Mouse (Mus musculus) CH12.LX (cell line): ENCODE measurements around the gene Gm44502. TPM values are rescaled to one million over a fixed set of nuclear protein-coding genes. Genes with fewer than 3 reads are reported as not detected.
A peak's percentile ranks its signal among the peaks of the same experiment; 100 is the strongest.

Experiments used
- DNase-seq: peaks from one replicate; pipeline ENCODE4 v3.0.0-alpha.2; 2013; ENCODE audit errors: extremely low read depth
- H3K27ac ChIP-seq: 2 replicates; pipeline ENCODE4 v1.5.1; 2012; ENCODE audit warnings: low read depth, mild to moderate bottlenecking, control low read depth, moderate library complexity; ENCODE audit not compliant: insufficient read depth
- H3K27me3 ChIP-seq: replicated peaks from 2 replicates; pipeline ENCODE3; 2012; ENCODE audit warnings: inconsistent platforms
- H3K36me3 ChIP-seq, 2 experiments: replicated peaks in 1 of 2; 2 replicates each; pipeline versions ENCODE3 to v1.6.1; 2012; ENCODE audit warnings: inconsistent platforms in 1 of 2, low read length in 1 of 2, mild to moderate bottlenecking in 1 of 2, mixed read lengths in 1 of 2, moderate library complexity in 1 of 2; ENCODE audit not compliant: control insufficient read depth in 1 of 2, insufficient read depth in 1 of 2
- H3K4me1 ChIP-seq, 2 experiments: 2 replicates each; pipeline ENCODE4 v1.6.1; 2012; ENCODE audit warnings: inconsistent platforms in 1 of 2, moderate library complexity in 1 of 2; ENCODE audit not compliant: insufficient read depth in 2 of 2, control insufficient read depth in 1 of 2
- H3K4me2 ChIP-seq: 2 replicates; pipeline ENCODE4 v1.6.1; 2012; ENCODE audit warnings: low read depth, mild to moderate bottlenecking, control low read depth; ENCODE audit not compliant: poor library complexity, insufficient read depth, severe bottlenecking
- H3K4me3 ChIP-seq, 3 experiments: fragments of 150-350 bp in 1 of 3; sonication (generic) in 1 of 3; replicated peaks in 1 of 3; 2 replicates each; pipeline versions ENCODE3 to v1.5.1; 2011 to 2012; ENCODE audit warnings: low read depth in 2 of 3, low read length in 2 of 3, mild to moderate bottlenecking in 2 of 3, moderate library complexity in 2 of 3, control low read depth in 1 of 3, improper control_type of control experiment in 1 of 3, inconsistent platforms in 1 of 3, mixed read lengths in 1 of 3; ENCODE audit not compliant: poor library complexity in 1 of 3
- H3K79me2 ChIP-seq: replicated peaks from 2 replicates; pipeline ENCODE4 v1.6.1; 2012; ENCODE audit warnings: mild to moderate bottlenecking, moderate library complexity; ENCODE audit not compliant: control insufficient read depth, poor library complexity, insufficient read depth, severe bottlenecking; ENCODE audit errors: extremely low read depth
- H3K9ac ChIP-seq: 2 replicates; pipeline ENCODE4 v1.6.1; 2012; ENCODE audit warnings: low read depth, mild to moderate bottlenecking, control low read depth, moderate library complexity; ENCODE audit not compliant: insufficient read depth
- H3K9me3 ChIP-seq: replicated peaks from 2 replicates; pipeline ENCODE3; 2012; ENCODE audit warnings: low read length, inconsistent platforms, mixed read lengths
- BHLHE40 ChIP-seq: IDR thresholded peaks from 2 replicates; pipeline ENCODE4 v1.6.1; 2011; ENCODE audit warnings: mild to moderate bottlenecking, low read depth, low read length, improper control_type of control experiment
- CHD1 ChIP-seq: IDR thresholded peaks from 2 replicates; pipeline ENCODE4 v1.6.1; 2012; ENCODE audit warnings: low read depth, low read length, improper control_type of control experiment, inconsistent platforms
- CHD2 ChIP-seq: IDR thresholded peaks from 2 replicates; pipeline ENCODE4 v1.6.1; 2011; ENCODE audit warnings: low read length, improper control_type of control experiment
- CTCF ChIP-seq, 2 experiments: IDR thresholded peaks in 1 of 2; conservative IDR thresholded peaks in 1 of 2; 2 replicates each; pipeline ENCODE4 v1.5.1; 2011 to 2012; ENCODE audit warnings: low read depth in 2 of 2, low read length in 2 of 2, improper control_type of control experiment in 1 of 2, inconsistent platforms in 1 of 2, mild to moderate bottlenecking in 1 of 2, moderate library complexity in 1 of 2
- E2F4 ChIP-seq: IDR thresholded peaks from 2 replicates; pipeline ENCODE4 v1.6.1; 2011; ENCODE audit warnings: low read depth, low read length, improper control_type of control experiment; ENCODE audit not compliant: insufficient replicate concordance
- ELF1 ChIP-seq: IDR thresholded peaks from 2 replicates; pipeline ENCODE4 v1.6.1; 2014; ENCODE audit warnings: low read depth, mild to moderate bottlenecking, inconsistent platforms, low read length, improper control_type of control experiment
- EP300 ChIP-seq: IDR thresholded peaks from 2 replicates; pipeline ENCODE4 v1.6.1; 2011; ENCODE audit warnings: low read length, improper control_type of control experiment
- ETS1 ChIP-seq: conservative IDR thresholded peaks from 2 replicates; pipeline ENCODE4 v1.6.1; 2012; ENCODE audit warnings: low read depth, mild to moderate bottlenecking, inconsistent platforms, low read length, improper control_type of control experiment, moderate library complexity
- GABPA ChIP-seq: IDR thresholded peaks from 2 replicates; pipeline ENCODE4 v1.6.1; 2012; ENCODE audit warnings: low read depth, low read length, improper control_type of control experiment, inconsistent platforms; ENCODE audit not compliant: insufficient replicate concordance
- HCFC1 ChIP-seq: IDR thresholded peaks from 2 replicates; pipeline ENCODE4 v1.6.1; 2012; ENCODE audit warnings: low read depth, mild to moderate bottlenecking, inconsistent platforms, low read length, improper control_type of control experiment
- IRF4 ChIP-seq: IDR thresholded peaks from 2 replicates; pipeline ENCODE4 v1.6.1; 2014; ENCODE audit warnings: low read depth, mild to moderate bottlenecking, inconsistent platforms, low read length, improper control_type of control experiment
- JUN ChIP-seq: IDR thresholded peaks from 2 replicates; pipeline ENCODE4 v1.6.1; 2011; ENCODE audit warnings: low read depth, mild to moderate bottlenecking, low read length, improper control_type of control experiment, moderate library complexity; ENCODE audit not compliant: insufficient read depth
- JUND ChIP-seq: conservative IDR thresholded peaks from 2 replicates; pipeline ENCODE4 v1.6.1; 2011; ENCODE audit warnings: low read depth, low read length, improper control_type of control experiment
- KAT2A ChIP-seq: IDR thresholded peaks from 2 replicates; pipeline ENCODE4 v1.6.1; 2012; ENCODE audit warnings: low read length, improper control_type of control experiment, inconsistent platforms; ENCODE audit not compliant: insufficient replicate concordance
- MAFK ChIP-seq: IDR thresholded peaks from 2 replicates; pipeline ENCODE4 v1.6.1; 2011; ENCODE audit warnings: low read length, improper control_type of control experiment; ENCODE audit not compliant: insufficient replicate concordance
- MAX ChIP-seq: IDR thresholded peaks from 2 replicates; pipeline ENCODE4 v1.6.1; 2011; ENCODE audit warnings: low read length, improper control_type of control experiment
- MAZ ChIP-seq: IDR thresholded peaks from 2 replicates; pipeline ENCODE4 v1.6.1; 2012; ENCODE audit warnings: low read depth, mild to moderate bottlenecking, inconsistent platforms, low read length, improper control_type of control experiment, moderate library complexity
- MEF2A ChIP-seq: IDR thresholded peaks from 2 replicates; pipeline ENCODE4 v1.6.1; 2014; ENCODE audit warnings: low read depth, mild to moderate bottlenecking, inconsistent platforms, low read length, improper control_type of control experiment, borderline replicate concordance
- MXI1 ChIP-seq: IDR thresholded peaks from 2 replicates; pipeline ENCODE4 v1.6.1; 2011; ENCODE audit warnings: mild to moderate bottlenecking, low read depth, low read length, improper control_type of control experiment
- MYC ChIP-seq: IDR thresholded peaks from 2 replicates; pipeline ENCODE4 v1.6.1; 2011; ENCODE audit warnings: low read depth, mild to moderate bottlenecking, improper control_type of control experiment, low read length
- NELFE ChIP-seq: IDR thresholded peaks from 2 replicates; pipeline ENCODE4 v1.6.1; 2011; ENCODE audit warnings: low read depth, low read length, improper control_type of control experiment
- NRF1 ChIP-seq: IDR thresholded peaks from 2 replicates; pipeline ENCODE4 v1.6.1; 2014; ENCODE audit warnings: low read depth, mild to moderate bottlenecking, inconsistent platforms, low read length, improper control_type of control experiment, moderate library complexity
- PAX5 ChIP-seq: IDR thresholded peaks from 2 replicates; pipeline ENCODE4 v1.6.1; 2012; ENCODE audit warnings: low read length, inconsistent platforms, mixed read lengths
- POLR2A ChIP-seq: IDR thresholded peaks from 2 replicates; pipeline ENCODE4 v1.6.1; 2011; ENCODE audit warnings: low read depth, mild to moderate bottlenecking, improper control_type of control experiment, low read length
- POLR2AphosphoS2 ChIP-seq: IDR thresholded peaks from 2 replicates; pipeline ENCODE4 v1.6.1; 2011; ENCODE audit warnings: low read depth, low read length, improper control_type of control experiment
- RAD21 ChIP-seq: IDR thresholded peaks from 2 replicates; pipeline ENCODE4 v1.6.1; 2011; ENCODE audit warnings: low read depth, mild to moderate bottlenecking, low read length, improper control_type of control experiment, moderate library complexity
- RCOR1 ChIP-seq: conservative IDR thresholded peaks from 2 replicates; pipeline ENCODE4 v1.6.1; 2012; ENCODE audit warnings: low read depth, mild to moderate bottlenecking, inconsistent platforms, low read length, improper control_type of control experiment
- SIN3A ChIP-seq: IDR thresholded peaks from 2 replicates; pipeline ENCODE4 v1.6.1; 2012; ENCODE audit warnings: low read length, improper control_type of control experiment, inconsistent platforms
- SMC3 ChIP-seq: IDR thresholded peaks from 2 replicates; pipeline ENCODE4 v1.6.1; 2011; ENCODE audit warnings: low read depth, low read length, improper control_type of control experiment
- TBP ChIP-seq: conservative IDR thresholded peaks from 2 replicates; pipeline ENCODE4 v1.6.1; 2011; ENCODE audit warnings: low read depth, low read length, improper control_type of control experiment
- TCF12 ChIP-seq: IDR thresholded peaks from 2 replicates; pipeline ENCODE4 v1.6.1; 2014; ENCODE audit warnings: low read depth, mild to moderate bottlenecking, inconsistent platforms, low read length, improper control_type of control experiment
- UBTF ChIP-seq: IDR thresholded peaks from 2 replicates; pipeline ENCODE4 v1.6.1; 2012; ENCODE audit warnings: low read depth, mild to moderate bottlenecking, inconsistent platforms, low read length, improper control_type of control experiment, moderate library complexity
- USF1 ChIP-seq: IDR thresholded peaks from 2 replicates; pipeline ENCODE4 v1.6.1; 2014; ENCODE audit warnings: low read depth, mild to moderate bottlenecking, inconsistent platforms, low read length, improper control_type of control experiment
- USF2 ChIP-seq: conservative IDR thresholded peaks from 2 replicates; pipeline ENCODE4 v1.6.1; 2011; ENCODE audit warnings: low read depth, low read length, improper control_type of control experiment
- ZC3H11A ChIP-seq: IDR thresholded peaks from 2 replicates; pipeline ENCODE4 v1.6.1; 2012; ENCODE audit warnings: low read depth, mild to moderate bottlenecking, inconsistent platforms, low read length, improper control_type of control experiment
- ZKSCAN1 ChIP-seq: IDR thresholded peaks from 2 replicates; pipeline ENCODE4 v1.6.1; 2012; ENCODE audit warnings: low read depth, inconsistent platforms, low read length, improper control_type of control experiment, borderline replicate concordance
- ZMIZ1 ChIP-seq: IDR thresholded peaks from 2 replicates; pipeline ENCODE4 v1.6.1; 2012; ENCODE audit warnings: low read depth, mild to moderate bottlenecking, inconsistent platforms, low read length, improper control_type of control experiment
- ZNF384 ChIP-seq: IDR thresholded peaks from 2 replicates; pipeline ENCODE4 v1.6.1; 2012; ENCODE audit warnings: low read depth, low read length, improper control_type of control experiment, inconsistent platforms
- dilution Hi-C: fragments of 300-500 bp; cut with MboI; formaldehyde crosslinking; loops from 2 replicates; pipeline ENCODE4 v1.14.3; 2020; ENCODE audit warnings: low sequenced_read_pairs; ENCODE audit not compliant: extremely low pct_unique_long_range_greater_than_20kb, extremely low pct_ligation_motif_present
- in situ Hi-C: fragments of 300-500 bp; cut with MboI; formaldehyde crosslinking; loops from 3 replicates; pipeline ENCODE4 v1.14.3; 2019; ENCODE audit warnings: low sequenced_read_pairs, low pct_ligation_motif_present, low pct_unique_long_range_greater_than_20kb, mixed read lengths
- polyA plus RNA-seq: library from polyadenylated mRNA; unstranded; fragments of >175 nt; gene quantifications from 2 replicates; pipeline ENCODE4 v1.2.1, GENCODE M21; 2012; ENCODE audit warnings: low read depth; ENCODE audit not compliant: insufficient read length
- total RNA-seq, 2 experiments: library from RNA; depleted of rRNA; stranded (reverse); fragments of 300-350 nt in 1 of 2; fragments of >200 nt in 1 of 2; gene quantifications; 2 replicates each; pipeline ENCODE4 v1.2.3; 2012 to 2014

Gene Gm44502
- total and polyA plus RNA-seq, 3 experiments, result 0.13 to 0.15 TPM; not detected in 1

- peak; percentile 94 for DNase-seq
- Histone ChIP-seq H3K4me3 (peak overlapping the region; percentile 63 to 95 (median 71)), H3K4me1 (peaks cover 11 to 29% of the 10 kb centered on the region in 2 experiments), H3K9ac (peak overlapping the region; percentile 60), H3K27ac (no peak overlapping the region), H3K36me3 (peaks cover 2 to 35% of the 10 kb centered on the region in 2 experiments), H3K27me3 (no peaks in the 10 kb centered on the region), H3K79me2 (no peaks in the 10 kb centered on the region), H3K9me3 (no peaks in the 10 kb centered on the region), H3K4me2 (peak overlapping the region; percentile 59)
- in situ Hi-C loops, result loop anchor here (5.0 kb wide), 1 partner anchor 56 kb away; no protein-coding TSS in a partner anchor
- TF ChIP-seq POLR2AphosphoS2 (no peak), CTCF (conservative IDR thresholded peaks at IDR 0.05 in 1 of 2, IDR thresholded peaks at IDR 0.05 in 1 of 2; ENCODE audit: low read depth in 2 of 2, low read length in 2 of 2) (no peak), EP300 (no peak), BHLHE40 (peak; percentile 86), HCFC1 (no peak; the same call in 1 of the 2 replicates), RCOR1 (no peak), CHD2 (no peak), MYC (no peak), MEF2A (no peak; the same call in 1 of the 2 replicates), POLR2A (peak; percentile 81), USF1 (peak; percentile 96), SIN3A (peak; percentile 26), SMC3 (no peak), ZNF384 (no peak), USF2 (peak; percentile 96), MXI1 (peak; percentile 45; the same call in 1 of the 2 replicates), TCF12 (peak; percentile 78), NRF1 (no peak; the same call in 1 of the 2 replicates), CHD1 (no peak), ZMIZ1 (peak; percentile 55; the same call in 1 of the 2 replicates), ZKSCAN1 (no peak), RAD21 (no peak), ETS1 (no peak), PAX5 (no peak), NELFE (peak; percentile 77), E2F4 (no peak), ELF1 (peak; percentile 57), IRF4 (no peak), MAX (peak; percentile 95), JUND (no peak), JUN (no peak), GABPA (no peak), ZC3H11A (no peak), MAZ (no peak), KAT2A (no peak), UBTF (no peak), MAFK (no peak), TBP (no peak)
- dilution Hi-C loops, result no loop called here
These were observed 46.3 kb upstream of the Gm44502 start for GRCm38 (mm10) chr15:89475611-89476474.
